ENCODE assay signal across 14 mouse cellular contexts in the genomic region with DNA sequence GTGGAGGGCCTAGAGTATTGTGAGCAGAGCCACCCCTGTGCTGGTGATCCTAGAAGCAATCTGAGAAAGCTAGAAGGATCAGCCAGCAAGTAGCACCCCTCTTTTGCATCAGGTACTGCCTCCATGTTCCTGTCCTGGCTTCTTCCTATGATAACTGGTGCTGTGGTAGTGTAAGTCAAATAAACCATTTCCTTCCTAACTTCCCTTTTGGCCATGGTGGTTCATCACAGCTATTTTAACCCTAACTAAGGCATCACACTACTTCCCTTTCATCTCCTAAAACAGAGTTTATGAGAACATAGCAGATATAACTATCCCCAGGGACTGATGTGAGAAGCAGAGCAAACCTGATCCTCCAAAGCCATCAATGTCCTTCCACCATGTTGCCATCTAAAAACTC.
"Had no signal": no experiment of that assay in that cellular context is flagged by ENCODE, and none has a peak within 500 bp of the region (broad histone marks: within the 10 kb centered on the region; RNA-seq: fewer than 3 reads in every experiment).

No protein-coding gene starts in this region.

- H3K4me1 ChIP-seq: megakaryocyte, embryonic 14.5 days; midbrain, embryonic 13.5 days; midbrain, embryonic 15.5 days; neural tube, embryonic 12.5 days; stomach, embryonic 15.5 days had no signal

- H3K4me3 ChIP-seq: megakaryocyte, embryonic 14.5 days; midbrain, embryonic 13.5 days; midbrain, embryonic 15.5 days; neural tube, embryonic 12.5 days; stomach, embryonic 15.5 days had no signal

- DNase-seq: lung, adult 18-20 months; lung, embryonic 14.5 days; lung, postnatal 10 days; lung, postnatal 4 days; right cerebral cortex, postnatal 14 days; thymus, adult 2 months; thymus, postnatal 25 days; thymus, postnatal 4 days had no signal

- H3K27ac ChIP-seq: midbrain, embryonic 13.5 days; midbrain, embryonic 15.5 days; neural tube, embryonic 12.5 days; stomach, embryonic 15.5 days; stomach, postnatal 0 days had no signal

- ATAC-seq: midbrain, embryonic 13.5 days; midbrain, embryonic 15.5 days had no signal
